Mouse (Mus musculus): ENCODE data around the gene Crat. TPM values are rescaled to one million over a fixed set of nuclear protein-coding genes. Genes with fewer than 3 reads are reported as not detected.
A peak's percentile ranks its signal among the peaks of the same experiment; 100 is the strongest.

Gene Crat
- polyA plus RNA-seq (2015; fragmentation: Nextera tagmentation; extraction: Ambion mirVana): 18.5 and 21.9 TPM in 2 replicates

DNA sequence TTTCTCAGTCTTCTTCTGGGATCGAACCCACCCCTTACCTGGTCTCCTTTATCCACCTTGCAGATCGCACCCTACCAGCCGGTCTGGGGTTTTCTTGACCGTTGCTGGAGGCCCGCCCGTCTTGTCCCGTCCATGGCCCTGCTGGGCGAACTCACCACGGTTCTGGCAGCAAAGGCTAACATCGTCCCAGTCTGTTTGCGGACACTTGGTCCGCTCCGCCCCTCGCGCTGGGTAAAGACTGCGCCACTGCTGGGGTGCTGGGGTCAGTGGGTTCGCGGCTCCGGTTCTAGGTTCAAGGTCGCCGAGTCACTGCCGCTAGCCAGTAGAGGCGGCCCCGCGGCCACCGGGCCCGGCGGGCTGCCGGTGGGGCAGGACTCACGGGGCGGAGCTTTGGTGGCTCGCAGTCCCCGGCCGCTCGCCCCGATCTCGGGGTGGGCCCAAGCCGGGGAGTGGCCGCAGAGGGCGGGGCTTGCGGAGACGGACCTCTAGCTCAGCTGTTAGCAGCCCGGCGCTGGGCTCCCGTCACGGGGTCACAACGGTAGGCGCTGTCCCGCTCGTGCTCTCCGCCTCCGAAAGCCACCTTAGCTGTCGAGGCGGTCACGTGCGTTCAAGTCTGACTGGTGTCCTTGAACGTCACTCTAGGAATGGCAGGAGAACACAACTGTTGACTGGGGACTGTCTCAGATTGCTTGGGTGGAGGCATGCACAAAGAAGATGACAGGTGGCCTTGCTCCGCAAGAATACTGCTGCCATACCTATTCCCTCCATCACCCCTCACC is at the start of gene Crat:
TSS of gene Crat (minus strand) at position 657 of the 779 bp plus-strand sequence.
- H3K9ac ChIP-seq (replicated peaks): peak within 1 kb of the TSS; percentile 97
- peaks cover 54% of the 10 kb centered on the region for H3K4me1 ChIP-seq (replicated peaks)
- peaks cover 20% of the 10 kb centered on the region for H3K36me3 ChIP-seq
- H3K9me3 ChIP-seq: no peaks in the 10 kb centered on the region
- H3K27me3 ChIP-seq: no peaks in the 10 kb centered on the region
- H3K4me2 ChIP-seq (replicated peaks): peak within 1 kb of the TSS; percentile 76
- ATAC-seq: peak; percentile 86
- 1% methylated on average over 58 of the region's 58 CpGs for WGBS
- peak within 1 kb of the TSS; percentile 92 for H3K4me3 ChIP-seq (replicated peaks)
- H3K27ac ChIP-seq: peak within 1 kb of the TSS; percentile 95

DNA sequence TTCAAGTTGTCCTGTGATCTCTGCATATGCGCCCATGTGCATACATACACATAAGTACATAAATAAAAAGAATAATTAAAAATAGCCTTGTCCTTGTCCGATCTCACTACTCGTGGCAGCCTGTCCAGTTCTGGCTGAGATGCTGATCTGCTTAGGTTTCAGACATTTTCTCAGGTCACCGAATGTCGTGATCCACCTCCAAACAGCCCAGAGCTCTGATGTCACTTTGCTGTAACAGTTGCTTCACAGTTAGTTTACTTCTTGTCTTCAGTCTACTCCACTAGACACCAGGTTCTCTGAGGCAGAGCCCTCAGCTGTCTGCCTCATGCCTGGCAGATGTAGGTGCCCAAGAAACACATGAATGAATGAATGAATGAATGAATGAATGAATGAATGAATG is 48.8 kb upstream of the Crat start:
- peaks cover 12% of the 10 kb centered on the region for H3K27me3 ChIP-seq
- H3K9ac ChIP-seq (replicated peaks): 0 out of 2 replicates have a peak overlapping the region, but pooled peaks have one; percentile 48
- no peak for ATAC-seq
- H3K36me3 ChIP-seq: no peaks in the 10 kb centered on the region
- H3K27ac ChIP-seq: no peak overlapping the region
- H3K9me3 ChIP-seq: no peaks in the 10 kb centered on the region
- WGBS: 83% methylated on average over 5 of the region's 5 CpGs
- H3K4me3 ChIP-seq (replicated peaks): peak overlapping the region; percentile 12; the same call in 1 of the 2 replicates
- H3K4me1 ChIP-seq (replicated peaks): peaks cover 28% of the 10 kb centered on the region
- peak overlapping the region; percentile 44 for H3K4me2 ChIP-seq (replicated peaks)

DNA sequence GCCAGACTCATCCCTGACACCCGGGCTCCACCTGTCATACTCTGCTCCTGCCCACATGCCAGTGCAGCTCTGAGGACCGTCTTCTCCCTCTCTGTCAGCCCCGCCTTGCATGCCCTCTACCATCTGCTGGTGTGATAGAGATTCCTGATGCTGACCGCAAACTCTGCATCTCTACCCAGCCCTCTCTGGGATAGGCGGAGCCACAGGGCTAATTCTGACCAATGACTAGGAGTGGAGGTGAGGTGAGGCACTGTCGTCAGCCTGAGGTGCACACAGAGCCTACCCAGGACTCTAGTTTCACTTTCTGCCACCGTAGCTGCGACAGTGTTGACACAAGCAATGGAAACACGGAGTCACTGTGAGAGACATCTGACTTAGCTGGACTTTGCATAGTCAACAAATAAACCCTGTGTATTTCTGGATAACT is 48.3 kb upstream of the Crat start:
- peak overlapping the region; percentile 44 for H3K4me2 ChIP-seq (replicated peaks)
- H3K9me3 ChIP-seq: no peaks in the 10 kb centered on the region
- peak overlapping the region; percentile 12; the same call in 1 of the 2 replicates for H3K4me3 ChIP-seq (replicated peaks)
- H3K36me3 ChIP-seq: 0 out of 2 replicates have a peak, but pooled peaks cover 3% of the 10 kb centered on the region
- peak; percentile 84 for ATAC-seq
- peaks cover 11% of the 10 kb centered on the region for H3K27me3 ChIP-seq
- peak overlapping the region; percentile 48 for H3K9ac ChIP-seq (replicated peaks)
- 0 out of 2 replicates have a peak overlapping the region, but pooled peaks have one; percentile 0 for H3K27ac ChIP-seq
- H3K4me1 ChIP-seq (replicated peaks): peaks cover 24% of the 10 kb centered on the region
- 5% methylated on average over 9 of the region's 9 CpGs for WGBS

DNA sequence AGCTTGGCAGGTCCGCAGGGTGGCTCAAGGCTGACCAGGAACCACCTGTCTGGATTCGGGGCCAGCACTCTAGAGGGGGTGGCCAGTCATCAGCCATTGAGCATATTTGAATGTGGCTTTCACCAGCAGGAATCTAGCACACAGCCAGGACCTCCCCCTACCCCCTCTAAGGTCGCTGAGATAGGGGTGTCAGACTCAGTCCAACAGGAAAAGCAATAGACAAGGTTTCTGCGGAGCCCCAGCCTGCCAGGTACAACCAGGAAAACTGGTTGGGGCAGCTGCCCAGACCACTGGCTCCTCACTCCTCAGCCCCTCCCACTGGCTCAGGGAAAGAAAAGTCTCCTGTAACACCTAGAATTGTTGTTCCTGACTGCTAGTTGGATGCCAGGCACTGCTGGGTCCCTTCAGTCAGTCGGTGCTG is 47.7 kb upstream of the Crat start:
- ATAC-seq: peak; percentile 10; the same call in 1 of the 2 replicates
- no peak overlapping the region for H3K4me3 ChIP-seq (replicated peaks)
- no peaks in the 10 kb centered on the region for H3K9me3 ChIP-seq
- peak overlapping the region; percentile 44; the same call in 1 of the 2 replicates for H3K4me2 ChIP-seq (replicated peaks)
- 0 out of 2 replicates have a peak overlapping the region, but pooled peaks have one; percentile 0 for H3K27ac ChIP-seq
- H3K9ac ChIP-seq (replicated peaks): peak overlapping the region; percentile 48; the same call in 1 of the 2 replicates
- WGBS: 30% methylated on average over 5 of the region's 5 CpGs
- H3K4me1 ChIP-seq (replicated peaks): peaks cover 18% of the 10 kb centered on the region
- 0 out of 2 replicates have a peak, but pooled peaks cover 3% of the 10 kb centered on the region for H3K36me3 ChIP-seq
- H3K27me3 ChIP-seq: peaks cover 6% of the 10 kb centered on the region

DNA sequence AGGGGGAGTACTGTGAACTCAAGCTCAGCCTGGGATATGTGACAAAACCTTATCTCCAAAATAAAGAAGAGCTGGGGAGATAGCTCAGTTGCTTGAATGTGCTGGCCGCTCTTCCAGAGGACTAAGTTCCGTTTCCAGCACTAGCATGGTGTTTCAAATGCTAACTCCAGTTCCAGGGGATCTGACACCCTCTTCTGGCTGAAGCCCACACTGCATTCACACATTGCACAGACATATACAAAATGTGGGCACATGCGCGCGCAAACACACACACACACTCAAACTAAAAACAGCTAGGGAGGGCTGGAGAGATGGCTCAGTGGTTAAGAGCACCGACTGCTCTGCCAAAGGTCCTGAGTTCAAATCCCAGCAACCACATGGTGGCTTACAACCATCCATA is 43.6 kb upstream of the Crat start:
- Histone ChIP-seq H3K9me3 (no peaks in the 10 kb centered on the region), H3K36me3 (0 out of 2 replicates have a peak, but pooled peaks cover 3% of the 10 kb centered on the region), H3K9ac (replicated peaks) (no peak overlapping the region), H3K4me2 (replicated peaks) (no peak overlapping the region), H3K4me1 (replicated peaks) (peaks cover 16% of the 10 kb centered on the region), H3K4me3 (replicated peaks) (no peak overlapping the region), H3K27ac (no peak overlapping the region), H3K27me3 (no peaks in the 10 kb centered on the region)
- WGBS: 83% methylated on average over 6 of the region's 6 CpGs
- no peak for ATAC-seq

DNA sequence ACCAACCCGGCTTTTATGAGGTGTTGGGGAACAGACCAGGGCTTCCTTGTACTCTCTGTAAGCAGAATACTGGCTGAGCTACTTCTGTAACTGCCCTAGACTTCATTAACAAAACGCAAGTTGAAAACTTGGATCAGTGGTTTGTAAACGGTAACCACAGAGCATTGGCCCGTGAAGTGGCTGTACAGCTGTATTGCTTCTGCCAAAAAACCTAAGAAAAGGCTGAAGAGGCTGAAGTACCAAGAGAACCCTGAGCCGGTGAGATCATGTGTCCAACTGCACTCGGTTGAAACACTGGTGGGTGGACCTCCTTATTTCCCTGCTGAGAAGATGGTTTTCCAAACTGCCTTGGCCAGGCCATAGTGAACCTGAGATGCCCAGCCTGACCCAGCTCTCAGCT is 42.7 kb upstream of the Crat start:
- no peaks in the 10 kb centered on the region for H3K27me3 ChIP-seq
- no peak overlapping the region for H3K4me2 ChIP-seq (replicated peaks)
- peaks cover 7% of the 10 kb centered on the region for H3K4me1 ChIP-seq (replicated peaks)
- H3K9ac ChIP-seq (replicated peaks): no peak overlapping the region
- ATAC-seq: no peak
- 91% methylated on average over 6 of the region's 6 CpGs for WGBS
- no peak overlapping the region for H3K27ac ChIP-seq
- H3K4me3 ChIP-seq (replicated peaks): no peak overlapping the region
- no peaks in the 10 kb centered on the region for H3K9me3 ChIP-seq
- 0 out of 2 replicates have a peak, but pooled peaks cover 3% of the 10 kb centered on the region for H3K36me3 ChIP-seq

DNA sequence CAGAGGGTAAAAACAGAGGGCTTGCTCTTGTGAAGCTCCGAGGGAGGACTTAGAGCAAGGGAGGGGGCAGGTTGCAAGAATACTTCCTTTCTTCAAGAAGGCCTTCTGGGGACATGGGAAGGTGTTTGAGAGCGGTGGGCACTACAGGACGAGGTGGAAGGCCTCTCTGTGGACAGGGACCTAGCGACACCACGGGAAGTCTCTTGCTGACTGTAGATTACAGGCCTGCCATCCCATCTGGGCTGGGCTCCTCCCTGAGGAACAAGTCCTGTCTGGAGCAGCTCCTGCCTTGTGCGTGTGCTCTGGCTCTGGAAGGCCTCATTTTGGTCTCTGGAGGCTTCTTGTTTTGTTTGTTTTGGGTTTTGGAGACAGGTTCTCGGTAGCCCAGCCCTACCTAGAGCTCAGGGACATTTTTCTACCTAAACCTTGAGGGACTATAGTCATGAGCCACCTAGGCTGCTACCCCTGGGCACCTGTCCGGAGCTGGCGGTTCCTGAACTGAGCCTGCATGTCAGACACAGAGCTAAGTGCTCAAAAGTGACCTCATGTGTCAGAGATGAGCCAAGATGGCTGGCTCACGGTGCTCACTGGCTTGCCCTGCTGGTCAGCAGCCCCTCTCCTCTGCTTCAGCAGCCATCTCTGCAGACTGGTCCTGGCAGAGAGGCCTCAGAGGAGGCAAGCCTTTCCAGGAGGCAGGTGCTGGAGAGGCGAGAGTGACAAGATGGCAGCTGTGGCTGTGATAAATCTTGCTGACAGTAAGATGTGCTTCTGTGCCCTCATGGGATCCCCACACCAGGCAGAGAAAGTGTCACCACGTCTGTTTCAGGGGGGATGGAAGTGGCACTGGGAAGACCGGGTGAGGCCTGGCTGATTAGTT is 40.7 kb upstream of the Crat start:
- H3K36me3 ChIP-seq: 0 out of 2 replicates have a peak, but pooled peaks cover 3% of the 10 kb centered on the region
- 77% methylated on average over 13 of the region's 13 CpGs for WGBS

DNA sequence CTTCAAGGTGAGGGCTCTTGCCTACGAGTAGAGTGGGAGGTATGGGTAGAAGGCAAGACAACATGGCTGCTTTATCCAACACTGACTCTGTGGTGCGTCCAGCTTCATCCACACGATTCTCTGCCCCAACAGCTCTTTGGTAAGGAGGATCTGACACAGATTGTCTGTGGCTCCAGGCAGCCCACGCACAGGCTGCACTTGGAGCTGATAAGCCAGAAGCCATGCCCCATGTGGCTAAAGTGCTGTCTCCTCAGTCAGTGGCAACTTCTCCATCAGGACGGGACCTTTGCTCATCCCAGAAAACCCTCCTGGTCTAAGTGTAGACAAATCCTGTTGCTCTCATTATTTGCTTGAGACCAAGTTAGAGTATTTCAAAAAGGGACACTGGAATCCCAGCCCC is 39.0 kb upstream of the Crat start:
- Histone ChIP-seq H3K27ac (no peak overlapping the region), H3K9me3 (no peaks in the 10 kb centered on the region), H3K4me1 (replicated peaks) (peaks cover 6% of the 10 kb centered on the region; the same call in 1 of the 2 replicates), H3K9ac (replicated peaks) (no peak overlapping the region), H3K27me3 (no peaks in the 10 kb centered on the region), H3K36me3 (peaks cover 13% of the 10 kb centered on the region), H3K4me3 (replicated peaks) (no peak overlapping the region), H3K4me2 (replicated peaks) (no peak overlapping the region)
- no peak for ATAC-seq
- 81% methylated on average over 5 of the region's 5 CpGs for WGBS

More for the DNA sequence above, 40.7 kb upstream of the Crat start:
- H3K4me3 ChIP-seq (replicated peaks): no peak overlapping the region
- ATAC-seq: no peak
- H3K4me2 ChIP-seq (replicated peaks): no peak overlapping the region
- no peaks in the 10 kb centered on the region for H3K9me3 ChIP-seq
- H3K9ac ChIP-seq (replicated peaks): no peak overlapping the region
- H3K27me3 ChIP-seq: no peaks in the 10 kb centered on the region
- peak overlapping the region; percentile 53; the same call in 1 of the 2 replicates for H3K27ac ChIP-seq
- peaks cover 6% of the 10 kb centered on the region; the same call in 1 of the 2 replicates for H3K4me1 ChIP-seq (replicated peaks)

DNA sequence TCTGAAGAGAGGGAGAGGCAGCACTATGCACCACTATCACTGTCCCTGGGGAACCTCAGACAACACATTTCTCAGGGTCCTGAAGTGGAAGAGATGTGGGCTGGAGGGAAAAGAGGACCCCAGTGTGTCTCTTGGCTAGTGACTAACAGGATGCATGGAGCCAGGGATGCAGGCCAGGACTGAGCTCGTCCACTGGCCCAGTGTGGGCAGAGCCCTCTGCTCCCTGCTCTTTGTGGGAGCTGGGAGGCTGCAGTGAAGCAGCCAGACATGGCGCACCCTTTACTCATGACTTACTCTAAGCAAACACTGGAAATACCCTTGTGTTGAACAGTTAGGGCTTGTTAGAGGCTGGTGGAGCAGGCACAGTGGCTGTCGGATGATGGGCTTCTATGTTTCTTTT is 38.0 kb upstream of the Crat start:
- whole genome bisulfite sequencing: 86% methylated on average over 3 of the region's 3 CpGs
- Histone ChIP-seq H3K27me3 (no peaks in the 10 kb centered on the region), H3K4me3 (replicated peaks) (no peak overlapping the region), H3K4me1 (replicated peaks) (peaks cover 6% of the 10 kb centered on the region; the same call in 1 of the 2 replicates), H3K27ac (0 out of 2 replicates have a peak overlapping the region, but pooled peaks have one; percentile 20), H3K36me3 (peaks cover 19% of the 10 kb centered on the region), H3K9ac (replicated peaks) (no peak overlapping the region), H3K9me3 (no peaks in the 10 kb centered on the region), H3K4me2 (replicated peaks) (no peak overlapping the region)
- ATAC-seq: no peak

DNA sequence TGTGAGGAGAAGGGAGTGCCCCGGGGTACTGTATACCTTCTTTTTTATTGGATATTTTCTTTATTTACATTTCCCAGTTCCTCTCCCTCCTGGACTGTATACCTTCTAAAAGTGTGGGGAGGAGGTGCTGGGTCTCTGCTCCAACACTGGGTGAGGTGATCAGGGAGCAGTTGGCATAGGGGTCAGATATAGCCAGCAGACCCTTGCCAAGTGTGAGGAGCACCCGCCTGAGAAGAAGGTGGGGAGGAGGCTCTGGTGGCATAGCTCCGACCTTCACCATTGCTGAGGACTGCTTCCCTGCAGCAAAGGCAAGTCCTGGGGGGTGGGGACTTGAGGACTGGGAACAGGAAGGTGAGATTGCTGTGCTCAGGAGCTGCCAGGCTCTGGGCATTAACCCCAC is 35.9 kb upstream of the Crat start:
- Histone ChIP-seq H3K9me3 (no peaks in the 10 kb centered on the region), H3K4me2 (replicated peaks) (no peak overlapping the region), H3K9ac (replicated peaks) (no peak overlapping the region), H3K4me1 (replicated peaks) (peaks cover 2% of the 10 kb centered on the region; the same call in 1 of the 2 replicates), H3K4me3 (replicated peaks) (no peak overlapping the region), H3K36me3 (peaks cover 37% of the 10 kb centered on the region), H3K27ac (no peak overlapping the region), H3K27me3 (no peaks in the 10 kb centered on the region)
- 94% methylated on average over 3 of the region's 3 CpGs for WGBS
- ATAC-seq: no peak

DNA sequence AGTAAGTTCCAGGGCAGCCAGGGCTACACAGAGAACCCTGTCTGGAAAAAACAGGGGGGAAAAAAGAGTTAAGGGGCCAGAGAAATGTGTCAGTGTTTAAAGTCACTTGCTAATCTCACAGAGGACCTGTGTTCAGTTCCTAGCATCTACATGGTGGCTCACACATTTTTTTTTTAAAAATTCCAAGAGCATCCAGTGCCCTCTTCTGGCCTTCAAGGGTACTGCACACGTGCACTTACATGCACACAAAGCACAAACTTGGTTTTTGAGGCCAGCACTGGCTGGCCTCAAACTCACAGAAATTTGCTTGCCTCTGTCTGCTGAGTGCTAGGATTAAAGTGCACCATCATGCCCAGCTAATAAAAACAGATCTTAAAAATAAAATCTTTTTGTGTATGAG is 34.9 kb upstream of the Crat start:
- WGBS: 61% methylated on average over 1 of the region's 1 CpGs
- peaks cover 47% of the 10 kb centered on the region for H3K36me3 ChIP-seq

More for the DNA sequence above, 34.9 kb upstream of the Crat start:
- H3K4me3 ChIP-seq (replicated peaks): no peak overlapping the region
- no peaks in the 10 kb centered on the region for H3K27me3 ChIP-seq
- ATAC-seq: no peak
- H3K4me2 ChIP-seq (replicated peaks): no peak overlapping the region
- H3K9me3 ChIP-seq: no peaks in the 10 kb centered on the region
- no peak overlapping the region for H3K27ac ChIP-seq
- peaks cover 3% of the 10 kb centered on the region for H3K4me1 ChIP-seq (replicated peaks)
- H3K9ac ChIP-seq (replicated peaks): no peak overlapping the region
